16 mouse cellular contexts compared by ENCODE assay signal in genomic region chr4:148870496-148870895, GRCm38 (mm10).
"Had no signal": no experiment of that assay in that cellular context is flagged by ENCODE, and none has a peak within 500 bp of the region (broad histone marks: within the 10 kb centered on the region; RNA-seq: fewer than 3 reads in every experiment).

No protein-coding gene starts in this region.

- H3K36me3 ChIP-seq: kidney, embryonic 15.5 days; limb, embryonic 13.5 days; liver, embryonic 13.5 days; midbrain, embryonic 13.5 days had no signal

- DNase-seq: kidney, adult 8-10 months; kidney, postnatal 10 days; kidney, postnatal 36 days; layer of hippocampus, postnatal 36 days; liver; liver, embryonic 13.5 days; lung, embryonic 14.5 days; thymus, adult 18-20 months; thymus, postnatal 36 days had no signal

- H3K9me3 ChIP-seq: kidney, embryonic 15.5 days; limb, embryonic 13.5 days; liver, embryonic 13.5 days; midbrain, embryonic 13.5 days had no signal

- H3K4me3 ChIP-seq: kidney, embryonic 15.5 days; left cerebral cortex, adult 2 months; limb, embryonic 13.5 days; liver, embryonic 13.5 days; midbrain, embryonic 13.5 days had no signal

- H3K4me2 ChIP-seq: kidney, embryonic 15.5 days; liver, embryonic 13.5 days; lung, embryonic 14.5 days; midbrain, embryonic 13.5 days had no signal

- ATAC-seq: lung, postnatal 0 days; midbrain, embryonic 13.5 days; midbrain, embryonic 16.5 days had no signal

- H3K27ac ChIP-seq: kidney, embryonic 15.5 days; left cerebral cortex, adult 2 months; limb, embryonic 13.5 days; liver, embryonic 13.5 days; macrophage; midbrain, embryonic 13.5 days had no signal

- H3K9ac ChIP-seq: kidney, embryonic 15.5 days; limb, embryonic 13.5 days; liver, embryonic 13.5 days; lung, embryonic 14.5 days; midbrain, embryonic 13.5 days had no signal

- H3K27me3 ChIP-seq: kidney, embryonic 15.5 days had no signal

- H3K4me1 ChIP-seq: liver, embryonic 13.5 days had no signal
